Mouse (Mus musculus) brain, embryonic 14.5 days (tissue): ENCODE measurements around the gene Psmd2. TPM values are rescaled to one million over a fixed set of nuclear protein-coding genes. Genes with fewer than 3 reads are reported as not detected.

ENCODE experiments used
- DNase-seq: peaks from one replicate; pipeline ENCODE4 v3.0.0-alpha.2; 2011; ENCODE audit warnings: low read depth
- CTCF ChIP-seq: fragments of 200-500 bp; IDR thresholded peaks from 2 replicates; pipeline ENCODE4 v1.5.1; 2012; ENCODE audit warnings: inconsistent platforms, mild to moderate bottlenecking, moderate library complexity, borderline replicate concordance; ENCODE audit not compliant: insufficient read depth, insufficient read length; ENCODE audit errors: extremely low read depth
- POLR2A ChIP-seq: fragments of 200-500 bp; IDR thresholded peaks from 2 replicates; pipeline ENCODE4 v1.6.1; 2012; ENCODE audit warnings: mild to moderate bottlenecking, inconsistent platforms, borderline replicate concordance; ENCODE audit not compliant: poor library complexity, insufficient read depth, insufficient read length, severe bottlenecking; ENCODE audit errors: extremely low read depth
- polyA plus RNA-seq: library from polyadenylated mRNA; depleted of rRNA; stranded (reverse); fragments of >200 nt; gene quantifications from 2 replicates; pipeline ENCODE4 v1.2.3, GENCODE M21; 2012

Gene Psmd2
- polyA plus RNA-seq, 1 experiment = 226 TPM

- no peak for TF ChIP-seq CTCF
- TF ChIP-seq POLR2A = no peak
- DNase-seq = peak; percentile 79
Observed at GRCm38 (mm10) chr16:20694781-20695180, 43.3 kb downstream of the Psmd2 start.

GRCm38 (mm10) chr16:20695622-20696323, 44.3 kb downstream of the Psmd2 start:
- TF ChIP-seq POLR2A = peak; percentile 49
- TF ChIP-seq CTCF = no peak
- DNase-seq = peak; percentile 98

GRCm38 (mm10) chr16:20699266-20699665, 47.8 kb downstream of the Psmd2 start:
- no peak for TF ChIP-seq POLR2A
- no peak for DNase-seq

DNA sequence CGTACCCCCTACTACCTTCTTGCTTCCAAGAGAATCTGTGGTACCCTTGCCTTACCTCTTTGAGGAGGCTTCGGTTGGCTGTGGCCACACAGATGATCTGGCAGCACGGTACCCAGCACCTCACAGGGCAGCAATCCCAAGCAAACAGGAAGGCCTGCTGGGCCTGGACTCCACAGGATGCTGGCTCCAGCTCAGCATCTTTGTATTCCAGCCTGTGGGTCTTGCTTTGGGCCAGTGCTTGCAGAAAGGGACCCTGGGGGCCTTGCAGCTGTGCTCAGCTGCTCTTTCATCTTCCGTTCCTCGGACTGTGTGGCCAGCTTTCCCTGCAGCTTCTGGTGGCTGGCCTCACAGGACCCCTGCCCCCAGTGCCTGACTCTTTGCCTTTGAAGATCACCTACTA, 48.6 kb downstream of the Psmd2 start:
- peak; percentile 35 for DNase-seq
- TF ChIP-seq CTCF = no peak
- no peak for TF ChIP-seq POLR2A

GRCm38 (mm10) chr16:20701316-20701715, 49.9 kb downstream of the Psmd2 start:
- DNase-seq = no peak
- TF ChIP-seq CTCF = no peak
- no peak for TF ChIP-seq POLR2A

- no peak for TF ChIP-seq POLR2A
- TF ChIP-seq CTCF = no peak
- no peak for DNase-seq
Observed at GRCm38 (mm10) chr16:20701729-20702521, 50.5 kb downstream of the Psmd2 start.

GRCm38 (mm10) chr16:20702522-20702893, 51.1 kb downstream of the Psmd2 start:
- TF ChIP-seq CTCF (peak; percentile 83), POLR2A (no peak)
- peak; percentile 80 for DNase-seq

DNA sequence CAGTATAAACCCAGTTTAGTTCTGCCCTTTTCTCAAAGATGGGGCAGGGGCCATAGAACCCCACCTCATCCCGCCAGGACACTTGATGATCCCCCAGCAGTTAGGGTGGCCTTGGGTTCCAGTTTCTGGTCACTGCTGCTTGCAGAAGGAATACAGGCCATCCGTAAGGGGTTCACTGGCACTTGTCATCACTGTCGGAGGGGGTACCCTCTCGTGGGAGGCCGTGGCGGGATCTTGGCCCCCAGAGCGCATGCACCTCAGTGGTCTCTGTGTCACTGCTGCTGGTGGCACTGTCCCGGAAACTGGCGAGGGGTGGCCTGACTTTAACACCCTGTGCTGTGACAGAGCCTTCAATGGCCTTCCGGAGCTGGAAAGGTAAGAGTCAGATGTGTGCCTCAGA, 51.6 kb downstream of the Psmd2 start:
- DNase-seq = no peak

GRCm38 (mm10) chr16:20703699-20704400, 52.4 kb downstream of the Psmd2 start:
- no peak for TF ChIP-seq CTCF
- TF ChIP-seq POLR2A = no peak

More for the DNA sequence above, 51.6 kb downstream of the Psmd2 start:
- no peak for TF ChIP-seq POLR2A
- TF ChIP-seq CTCF = no peak

DNA sequence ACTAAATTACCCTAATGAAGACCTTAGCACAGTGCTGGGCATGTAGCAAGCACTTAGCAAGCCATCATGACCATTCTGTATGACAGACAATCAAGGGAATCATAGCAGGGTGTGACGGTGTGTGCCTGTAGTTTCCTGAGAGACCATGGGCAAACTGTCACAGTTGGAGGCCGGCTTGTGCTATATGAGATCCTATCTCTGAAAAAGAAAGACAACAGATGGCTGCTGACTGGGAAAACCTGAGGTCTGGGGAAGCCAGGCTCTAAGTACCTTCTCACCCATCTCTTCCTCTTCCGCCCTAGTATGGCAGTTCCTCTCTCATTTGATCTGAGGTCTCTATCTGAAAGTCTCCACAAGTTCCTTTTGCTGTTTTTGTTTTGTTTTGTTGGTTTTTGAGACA, 54.3 kb downstream of the Psmd2 start:
- TF ChIP-seq POLR2A = no peak
- no peak for TF ChIP-seq CTCF
- no peak for DNase-seq

More at GRCm38 (mm10) chr16:20703699-20704400, 52.4 kb downstream of the Psmd2 start:
- no peak for DNase-seq

- no peak for TF ChIP-seq POLR2A
- no peak for TF ChIP-seq CTCF
- DNase-seq = no peak
Observed at GRCm38 (mm10) chr16:20706407-20707055, 55.1 kb downstream of the Psmd2 start.

DNA sequence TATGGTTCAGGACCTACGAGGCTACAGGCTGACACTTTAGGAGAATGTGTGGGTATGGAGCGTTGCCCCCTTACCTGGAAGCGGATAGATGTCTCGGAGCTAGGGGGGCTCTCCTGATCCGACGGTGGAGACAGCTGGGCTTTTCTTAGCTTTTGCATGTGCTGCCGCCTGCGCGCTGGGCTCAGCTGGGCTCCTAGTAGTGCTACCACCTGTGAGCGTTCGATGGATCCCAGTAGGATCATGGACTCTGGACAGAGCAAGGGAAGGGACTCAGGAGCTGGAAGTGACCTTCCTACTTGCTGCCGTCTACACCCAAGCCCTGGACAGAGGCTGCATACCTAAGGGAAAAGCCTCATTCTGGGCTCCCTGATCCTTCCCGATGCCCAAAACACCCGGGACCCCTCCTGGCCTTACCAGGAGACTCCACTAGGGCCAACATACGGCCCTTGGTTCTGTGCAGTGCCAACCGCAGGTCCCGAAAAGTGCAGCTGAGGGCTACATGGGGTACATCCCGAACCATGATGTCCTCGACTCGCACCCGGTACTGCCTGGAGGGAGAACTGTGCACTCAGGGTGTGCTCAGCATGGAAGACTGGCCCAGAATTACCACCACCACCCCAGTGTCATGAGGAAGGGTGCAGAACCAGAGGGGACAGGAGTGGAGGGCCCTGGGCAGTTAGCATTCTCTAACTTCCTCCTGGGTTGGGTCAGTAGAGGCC, 56.9 kb downstream of the Psmd2 start:
- TF ChIP-seq POLR2A (no peak), CTCF (no peak)

More for the DNA sequence above, 56.9 kb downstream of the Psmd2 start:
- DNase-seq = no peak
